Mouse (Mus musculus) midbrain, embryonic 15.5 days (tissue): ENCODE data around the gene Sema3f. TPM values are rescaled to one million over a fixed set of nuclear protein-coding genes. Genes with fewer than 3 reads are reported as not detected.

Source experiments
- ATAC-seq: fragments of 200-750 bp; cut with Nextera tagmentation; replicated peaks from 2 replicates; pipeline ENCODE4 v1.8.0; 2017; ENCODE audit warnings: moderate TSS enrichment
- H3K27ac ChIP-seq: fragments of 300-500 bp; sonication (generic); 2 replicates; pipeline ENCODE4 v1.5.1; 2015; ENCODE audit warnings: mild to moderate bottlenecking, inconsistent platforms
- H3K27me3 ChIP-seq: fragments of 300-500 bp; sonication (generic); replicated peaks from 2 replicates; pipeline ENCODE4 v1.6.1; 2015; ENCODE audit warnings: inconsistent platforms
- H3K36me3 ChIP-seq: fragments of 300-500 bp; sonication (generic); replicated peaks from 2 replicates; pipeline ENCODE4 v1.6.1; 2015; ENCODE audit warnings: inconsistent platforms
- H3K4me1 ChIP-seq: fragments of 300-500 bp; sonication (generic); 2 replicates; pipeline ENCODE4 v1.6.1; 2015; ENCODE audit warnings: inconsistent platforms
- H3K4me2 ChIP-seq: fragments of 300-500 bp; sonication (generic); 2 replicates; pipeline ENCODE4 v1.6.1; 2015; ENCODE audit warnings: inconsistent platforms, mild to moderate bottlenecking, moderate library complexity
- H3K4me3 ChIP-seq: fragments of 300-500 bp; sonication (generic); 2 replicates; pipeline ENCODE4 v1.5.1; 2015; ENCODE audit warnings: mild to moderate bottlenecking, inconsistent platforms
- H3K9ac ChIP-seq: fragments of 300-500 bp; sonication (generic); 2 replicates; pipeline ENCODE4 v1.6.1; 2015; ENCODE audit warnings: mild to moderate bottlenecking, inconsistent platforms
- H3K9me3 ChIP-seq: fragments of 300-500 bp; sonication (generic); 2 replicates; pipeline ENCODE4 v1.6.1; 2016; ENCODE audit warnings: inconsistent platforms
- WGBS: fragments of 180-500 bp; shearing (Covaris S2); methylation state at CpG from one replicate; pipeline ENCODE4 v1.1.7; 2015; ENCODE audit warnings: mixed read lengths; 5-methylcytosine and 5-hydroxymethylcytosine counted together
- polyA plus RNA-seq: library from polyadenylated mRNA; unstranded; fragments of >200 nt; fragmentation: Nextera tagmentation; extraction: Ambion mirVana; gene quantifications from 2 replicates; pipeline ENCODE4 v1.2.1, GENCODE M21; 2015

Gene Sema3f
- polyA plus RNA-seq, 1 experiment from 2014 or later, result 26.0 TPM

DNA sequence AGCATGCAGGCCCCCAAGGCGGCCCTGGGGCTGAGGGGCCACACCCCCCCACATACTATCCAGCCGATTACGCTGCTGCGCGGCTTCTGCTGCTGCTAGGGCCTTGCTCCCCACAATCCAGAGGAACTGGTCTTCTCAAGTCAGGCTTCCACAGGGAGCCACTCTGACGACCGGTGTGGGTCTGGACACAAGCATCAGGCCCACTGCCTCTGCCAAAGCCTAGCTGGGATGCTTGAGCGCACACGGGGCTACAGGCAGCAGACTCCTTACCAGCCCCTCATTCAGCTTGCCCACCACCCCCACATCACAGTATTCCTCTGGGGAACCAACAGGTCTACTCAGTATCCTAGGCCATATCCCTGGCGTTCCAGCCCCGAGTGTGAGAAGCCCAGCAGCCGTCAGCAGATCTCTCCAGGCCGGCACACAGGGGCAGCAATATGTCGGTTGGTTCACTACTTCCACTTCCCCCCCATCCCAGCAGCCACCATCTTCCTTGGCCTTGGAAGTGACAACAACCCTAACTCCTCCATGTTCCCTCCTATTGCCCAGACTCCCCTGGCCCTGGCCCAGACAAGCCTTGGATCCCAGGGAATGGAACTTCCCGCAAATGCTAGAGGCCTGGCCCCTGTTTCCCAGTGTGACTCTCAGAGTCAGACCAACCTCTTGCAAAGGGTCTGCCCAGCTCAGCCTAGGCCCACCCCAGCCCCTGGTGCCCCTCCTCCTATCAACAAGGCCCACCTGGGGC, 76.4 kb downstream of the Sema3f start:
- H3K36me3 ChIP-seq, result no peaks in the 10 kb centered on the region
- H3K4me3 ChIP-seq, result peak overlapping the region; percentile 76
- 0% methylated on average over 15 of the region's 15 CpGs for WGBS
- no peak for ATAC-seq
- H3K27me3 ChIP-seq, result no peaks in the 10 kb centered on the region
- H3K4me2 ChIP-seq, result peak overlapping the region; percentile 97
- H3K9ac ChIP-seq, result peak overlapping the region; percentile 90
- H3K9me3 ChIP-seq, result no peaks in the 10 kb centered on the region
- peaks cover 83% of the 10 kb centered on the region for H3K4me1 ChIP-seq
- peak overlapping the region; percentile 92 for H3K27ac ChIP-seq

DNA sequence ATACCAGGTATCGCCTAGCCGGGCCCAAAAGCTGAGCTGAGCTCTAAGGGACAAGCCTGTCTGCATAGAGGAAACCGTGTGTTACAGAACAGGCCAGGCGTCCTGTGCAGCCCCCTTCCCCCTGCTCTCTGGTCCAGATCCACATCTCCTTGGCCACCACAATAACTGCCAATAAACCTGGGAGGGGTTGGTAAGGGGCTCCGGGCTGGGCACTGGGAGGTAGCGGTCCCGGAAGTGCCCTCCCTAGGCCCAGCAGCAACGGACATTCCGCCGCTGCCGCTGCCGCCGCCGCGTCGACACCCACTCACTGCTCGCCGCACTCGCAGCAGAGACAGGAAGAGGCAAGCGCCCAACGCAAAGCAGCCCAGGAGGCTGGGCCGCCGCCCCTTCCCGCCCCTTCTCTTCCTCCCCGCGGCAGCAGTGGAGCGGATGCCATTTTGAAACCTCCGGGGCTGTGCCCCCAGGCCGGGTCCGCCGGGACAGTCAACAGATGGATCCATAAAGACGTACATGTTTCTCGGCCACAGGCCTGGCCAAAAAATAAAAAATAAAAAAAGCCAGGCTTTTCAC, 77.1 kb downstream of the Sema3f start:
- H3K4me1 ChIP-seq, result peaks cover 89% of the 10 kb centered on the region
- peak overlapping the region; percentile 76 for H3K4me3 ChIP-seq
- peak overlapping the region; percentile 92 for H3K27ac ChIP-seq
- WGBS, result 1% methylated on average over 32 of the region's 33 CpGs
- peak overlapping the region; percentile 97 for H3K4me2 ChIP-seq
- no peaks in the 10 kb centered on the region for H3K9me3 ChIP-seq
- no peaks in the 10 kb centered on the region for H3K27me3 ChIP-seq
- H3K36me3 ChIP-seq, result no peaks in the 10 kb centered on the region
- peak overlapping the region; percentile 90 for H3K9ac ChIP-seq
- ATAC-seq, result no peak

DNA sequence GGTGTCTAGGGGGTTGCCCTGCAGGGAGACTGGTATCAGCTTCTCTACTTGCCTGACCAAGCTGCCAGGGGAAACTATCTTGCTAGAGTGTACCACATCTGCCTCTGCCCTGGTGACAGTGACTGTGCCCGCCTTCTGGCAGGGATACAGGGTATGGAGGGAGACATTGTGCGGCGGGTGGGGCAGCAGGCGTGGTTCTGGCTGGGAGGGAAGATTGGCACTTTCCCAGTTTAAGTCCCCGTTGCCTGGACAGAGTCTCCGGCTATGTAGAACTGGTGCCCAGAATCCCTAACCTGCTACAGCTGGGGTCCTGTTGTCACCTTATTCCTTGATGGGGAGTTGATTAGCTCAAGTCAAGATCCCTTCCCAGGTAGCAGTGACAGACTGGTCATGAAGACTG, 77.8 kb downstream of the Sema3f start:
- Histone ChIP-seq H3K4me1 (peaks cover 92% of the 10 kb centered on the region), H3K9me3 (no peaks in the 10 kb centered on the region), H3K27ac (peak overlapping the region; percentile 92), H3K9ac (peak overlapping the region; percentile 90), H3K4me2 (peak overlapping the region; percentile 97), H3K4me3 (peak overlapping the region; percentile 76), H3K27me3 (no peaks in the 10 kb centered on the region), H3K36me3 (no peaks in the 10 kb centered on the region)
- 11% methylated on average over 6 of the region's 6 CpGs for WGBS
- ATAC-seq, result no peak

DNA sequence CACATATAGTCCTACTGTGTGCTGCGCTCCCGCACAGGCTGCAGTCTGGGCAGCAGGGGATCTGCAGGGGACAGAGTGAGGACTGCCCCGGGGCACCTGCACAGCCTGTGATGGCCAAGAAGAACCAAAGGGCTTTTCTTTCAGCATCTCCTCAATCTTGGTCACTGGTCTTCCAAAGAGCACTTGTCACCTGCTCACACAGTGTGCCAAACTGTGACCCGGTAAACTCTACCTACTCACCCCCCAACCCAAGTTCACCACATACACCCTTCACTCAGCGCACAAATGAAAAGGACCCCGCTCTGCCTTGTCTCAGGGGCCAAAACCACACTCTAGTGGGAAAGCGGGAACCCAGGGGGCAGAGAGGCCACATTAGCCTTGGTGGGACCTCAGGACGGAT, 78.4 kb downstream of the Sema3f start:
- 58% methylated on average over 8 of the region's 8 CpGs for WGBS
- Histone ChIP-seq H3K4me1 (peaks cover 92% of the 10 kb centered on the region), H3K27me3 (no peaks in the 10 kb centered on the region), H3K4me3 (peak overlapping the region; percentile 76; the same call in 1 of the 2 replicates), H3K27ac (peak overlapping the region; percentile 92), H3K36me3 (no peaks in the 10 kb centered on the region), H3K4me2 (peak overlapping the region; percentile 97), H3K9me3 (no peaks in the 10 kb centered on the region), H3K9ac (peak overlapping the region; percentile 90; the same call in 1 of the 2 replicates)
- no peak for ATAC-seq

Other genes starting within 250 kb of the Sema3f start
- gene Tmem115, start 176.5 kb downstream of the Sema3f start, polyA plus RNA-seq, result 48.0 and 50.5 TPM in 2 replicates
- 45.1 and 45.7 TPM in 2 replicates for gene Cyb561d2, start 168.3 kb downstream of the Sema3f start, polyA plus RNA-seq
- 78.4 and 81.6 TPM in 2 replicates for gene Nprl2, start 168.2 kb downstream of the Sema3f start, polyA plus RNA-seq
- gene Zmynd10, start 163.2 kb downstream of the Sema3f start, polyA plus RNA-seq, result 4.6 TPM in 2 replicates
- gene Rassf1, start 158.9 kb downstream of the Sema3f start, polyA plus RNA-seq, result 44.4 and 45.3 TPM in 2 replicates
- 123 and 125 TPM in 2 replicates for gene Tusc2, start 147.2 kb downstream of the Sema3f start, polyA plus RNA-seq
- 82.9 and 88.7 TPM in 2 replicates for gene Hyal2, start 142.5 kb downstream of the Sema3f start, polyA plus RNA-seq
- 7.9 and 9.5 TPM in 2 replicates for gene Hyal1, start 133.5 kb downstream of the Sema3f start, polyA plus RNA-seq
- gene Naa80, start 131.6 kb downstream of the Sema3f start, polyA plus RNA-seq, result 21.4 and 23.1 TPM in 2 replicates
- 1.8 TPM in 2 replicates for gene Hyal3, start 129.7 kb downstream of the Sema3f start, polyA plus RNA-seq
- 14.5 and 16.9 TPM in 2 replicates for gene Ifrd2, start 122.8 kb downstream of the Sema3f start, polyA plus RNA-seq
- gene Sema3b, start 101.2 kb downstream of the Sema3f start, polyA plus RNA-seq, result 4.3 and 4.9 TPM in 2 replicates
- 299 and 386 TPM in 2 replicates for gene Gnai2, start 75.1 kb downstream of the Sema3f start, polyA plus RNA-seq
- gene Slc38a3, start 40.9 kb downstream of the Sema3f start, polyA plus RNA-seq, result 31.8 and 40.4 TPM in 2 replicates
- 2.1 and 2.2 TPM in 2 replicates for gene Gnat1, start 30.8 kb downstream of the Sema3f start, polyA plus RNA-seq
- gene Rbm5, start 60.5 kb upstream of the Sema3f start, polyA plus RNA-seq, result 280 and 292 TPM in 2 replicates
- gene Rbm6, start 162.8 kb upstream of the Sema3f start, polyA plus RNA-seq, result 99.8 and 120 TPM in 2 replicates
- gene Mon1a, start 177.7 kb upstream of the Sema3f start, polyA plus RNA-seq, result 26.0 and 27.7 TPM in 2 replicates
- gene Mst1r, start 196.4 kb upstream of the Sema3f start, polyA plus RNA-seq, result 1.7 and 1.9 TPM in 2 replicates
- gene Actl11, start 218.0 kb upstream of the Sema3f start, polyA plus RNA-seq, result not detected in 2 replicates
- gene Camkv, start 225.2 kb upstream of the Sema3f start, polyA plus RNA-seq, result 66.7 and 67.3 TPM in 2 replicates
- gene Traip, start 239.7 kb upstream of the Sema3f start, polyA plus RNA-seq, result 10.1 and 10.2 TPM in 2 replicates